Mouse (Mus musculus) ovary, adult 18-20 months (tissue): ENCODE results near the gene Arvcf.

Source experiments
- DNase-seq: peaks from one replicate; pipeline ENCODE4 v3.0.0; 2022; ENCODE audit warnings: low spot score, mixed read lengths

Gene Arvcf

DNA sequence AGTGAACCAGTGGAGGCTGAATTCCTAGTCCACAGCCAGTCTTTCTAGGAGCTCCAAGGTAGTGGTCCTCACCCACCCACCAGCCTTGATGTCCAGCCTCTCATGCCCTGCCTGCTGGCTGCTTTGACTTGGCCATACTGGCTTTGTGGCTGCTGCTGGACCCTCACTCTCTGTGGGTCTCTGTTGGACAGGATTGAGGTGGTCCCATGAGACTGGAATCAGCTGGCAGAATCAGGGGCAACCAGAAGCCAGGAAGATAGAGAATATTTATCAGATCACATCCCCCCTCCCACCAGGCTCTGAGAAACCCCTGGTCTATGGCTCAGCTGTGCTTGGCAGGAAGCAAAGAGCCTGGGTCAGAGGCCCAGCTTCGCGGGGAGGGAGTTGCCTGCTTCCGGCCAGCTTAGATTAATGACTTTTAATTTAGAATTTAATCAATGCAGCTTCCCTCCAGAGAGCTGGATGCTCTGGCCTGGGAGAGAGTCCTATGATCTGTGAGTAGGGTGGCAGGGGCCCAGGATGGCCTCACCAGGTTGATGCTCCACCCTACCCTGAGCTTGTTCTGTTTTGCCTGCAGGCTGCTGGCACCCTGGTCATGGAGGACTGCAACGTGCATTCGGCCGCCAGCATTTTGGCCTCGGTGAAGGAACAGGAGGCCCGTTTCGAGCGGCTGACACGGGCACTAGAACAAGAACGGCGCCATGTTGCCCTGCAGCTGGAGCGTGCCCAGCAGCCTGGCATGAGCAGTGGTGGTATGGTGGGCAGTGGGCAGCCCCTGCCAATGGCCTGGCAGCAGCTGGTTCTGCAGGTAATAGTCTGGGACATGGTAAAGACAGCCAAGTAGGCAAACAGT lies 40.8 kb downstream of the Arvcf start:
- DNase-seq: no peak

DNA sequence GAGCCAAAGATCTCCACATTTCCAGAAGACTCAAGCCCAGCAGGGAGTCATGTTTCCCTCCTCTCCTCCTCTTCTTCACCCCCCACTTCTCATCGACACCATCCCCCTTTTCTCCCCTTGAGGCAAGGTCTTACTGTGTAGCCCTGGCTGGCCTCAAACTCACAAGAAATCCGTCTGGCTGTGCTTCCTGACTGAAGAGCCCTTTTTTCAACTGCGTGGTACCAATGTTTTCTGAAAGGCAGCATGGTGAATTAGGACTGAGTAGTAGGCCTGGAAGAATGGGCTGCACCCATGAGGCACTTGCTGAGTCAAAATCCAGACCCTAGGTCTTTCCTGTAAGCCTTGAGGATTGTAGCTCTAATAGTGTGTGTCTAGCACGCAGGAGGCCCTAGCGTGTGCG lies 42.4 kb downstream of the Arvcf start:
- DNase-seq: no peak

DNA sequence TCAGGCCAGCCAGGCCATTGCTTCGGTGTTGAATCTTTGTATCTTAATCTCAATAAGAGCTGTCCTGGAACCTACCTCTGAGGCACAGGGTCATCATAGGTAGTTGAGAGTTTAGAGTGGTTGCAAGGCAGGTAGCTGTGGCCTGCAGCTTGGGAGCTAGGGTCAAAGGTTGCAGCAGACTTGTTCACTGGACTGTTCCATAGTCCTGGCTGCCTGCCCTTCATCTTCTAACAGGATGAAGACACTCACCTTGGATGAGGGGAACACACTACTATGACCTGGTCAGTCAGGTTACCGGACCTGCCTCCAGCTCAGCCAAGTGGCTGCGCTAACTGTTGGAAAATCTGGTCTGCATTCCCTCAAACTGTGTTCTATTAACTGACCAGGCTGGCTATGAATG lies 43.1 kb downstream of the Arvcf start:
- no peak for DNase-seq

DNA sequence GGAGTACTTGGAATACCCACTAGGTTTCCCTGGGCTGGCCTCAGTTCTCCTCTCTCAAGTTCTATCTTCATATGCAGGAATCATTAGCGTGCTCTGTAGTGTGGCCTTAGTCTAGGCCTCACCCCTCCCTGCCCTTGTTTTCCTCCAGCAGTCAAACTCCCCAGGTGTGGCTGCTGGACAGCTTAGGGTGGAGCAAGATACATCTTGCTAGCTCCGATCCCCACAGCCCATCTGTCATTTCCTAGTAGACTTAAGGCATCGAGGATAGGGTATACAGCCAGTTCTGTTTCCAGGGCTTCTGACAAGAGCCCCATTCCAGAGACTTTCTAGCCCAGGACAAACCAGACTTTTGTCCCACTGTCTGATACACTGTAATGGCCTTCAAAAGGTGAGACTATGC lies 43.7 kb downstream of the Arvcf start:
- no peak for DNase-seq

DNA sequence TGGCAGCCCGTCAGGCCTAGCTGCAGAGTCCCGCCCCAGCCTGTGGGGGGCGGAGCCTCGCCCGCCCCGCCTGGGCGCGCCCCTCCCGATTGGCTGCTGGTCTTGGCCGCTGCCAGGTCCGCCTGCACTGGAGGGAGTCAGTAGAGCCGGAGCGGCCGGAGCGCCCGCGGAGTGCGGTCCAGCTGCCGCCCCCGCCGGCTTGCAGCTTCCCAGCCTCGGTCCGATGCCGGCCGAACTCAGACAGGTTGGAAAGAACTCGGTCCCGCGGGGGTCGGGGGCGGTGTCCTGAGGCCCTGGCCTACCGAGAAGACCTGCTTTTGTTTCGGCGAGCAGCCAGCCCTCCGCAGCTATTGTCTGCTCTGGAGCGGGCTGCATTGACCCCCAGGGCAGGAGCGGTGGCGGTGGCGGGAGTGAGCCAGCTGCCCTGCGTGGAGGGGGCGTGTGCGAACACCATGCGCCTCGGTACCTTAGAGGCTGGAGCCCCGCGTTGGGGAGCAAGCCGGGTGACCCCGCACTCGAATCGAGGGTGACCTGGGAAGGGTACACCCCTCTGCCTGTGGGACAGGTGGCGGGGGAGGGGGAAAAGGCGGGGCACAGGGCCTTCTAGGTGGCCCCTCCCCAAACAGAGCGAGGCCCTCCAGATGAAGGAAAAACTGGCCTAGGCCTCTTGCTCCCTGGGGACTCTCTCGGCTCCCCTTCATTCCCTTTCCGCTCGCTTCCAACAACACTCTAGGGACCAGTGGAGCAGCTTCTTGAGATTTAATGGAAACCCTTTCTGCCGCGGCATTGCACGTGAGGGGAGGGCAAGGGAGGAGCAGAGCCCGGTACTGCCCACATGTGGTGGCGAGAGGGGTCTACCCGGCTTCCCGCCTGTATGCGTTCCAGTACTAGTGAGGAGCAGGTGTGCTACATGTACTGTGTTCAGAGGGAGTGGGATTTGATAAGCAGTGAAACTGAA lies 44.8 kb downstream of the Arvcf start:
- DNase-seq: peak; percentile 88

DNA sequence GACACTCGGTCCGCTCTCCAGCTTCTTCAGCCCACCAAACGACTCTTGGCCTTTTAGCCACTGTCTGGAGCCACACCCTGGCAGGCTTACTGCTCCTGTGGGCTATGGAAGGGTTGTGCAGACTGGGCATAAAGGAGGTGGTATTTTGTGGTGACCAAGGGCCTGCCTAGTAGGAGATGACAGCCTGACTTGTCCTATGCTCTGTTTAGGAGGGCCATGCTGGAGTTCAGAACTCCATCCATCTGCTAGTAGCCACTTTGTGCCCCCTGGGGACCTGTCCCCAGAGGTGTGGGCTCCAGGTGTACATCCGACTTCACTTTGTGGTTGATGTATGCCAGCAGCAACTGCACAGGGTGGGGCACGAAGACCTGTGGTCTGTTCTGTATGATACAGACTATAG lies 45.6 kb downstream of the Arvcf start:
- no peak for DNase-seq

DNA sequence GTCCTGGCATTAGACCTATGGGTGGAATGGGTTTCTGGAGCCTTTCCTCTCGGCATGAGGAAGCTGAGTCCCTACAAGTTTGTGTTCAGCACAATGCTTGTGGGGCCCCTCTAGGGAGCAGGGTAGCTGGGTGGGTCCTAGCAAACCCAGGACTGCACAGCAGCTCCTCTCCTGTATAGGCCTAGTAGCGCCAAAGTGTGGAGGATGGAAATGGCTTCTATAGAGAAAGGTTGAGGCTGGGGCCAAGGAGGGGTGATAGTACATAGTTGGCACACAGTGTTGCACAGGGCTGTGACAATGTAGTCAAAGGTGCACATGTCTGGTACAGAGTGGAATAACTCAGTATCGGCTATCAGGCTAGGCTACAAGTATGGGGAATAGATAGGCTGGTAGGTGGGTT lies 46.1 kb downstream of the Arvcf start:
- DNase-seq: no peak

DNA sequence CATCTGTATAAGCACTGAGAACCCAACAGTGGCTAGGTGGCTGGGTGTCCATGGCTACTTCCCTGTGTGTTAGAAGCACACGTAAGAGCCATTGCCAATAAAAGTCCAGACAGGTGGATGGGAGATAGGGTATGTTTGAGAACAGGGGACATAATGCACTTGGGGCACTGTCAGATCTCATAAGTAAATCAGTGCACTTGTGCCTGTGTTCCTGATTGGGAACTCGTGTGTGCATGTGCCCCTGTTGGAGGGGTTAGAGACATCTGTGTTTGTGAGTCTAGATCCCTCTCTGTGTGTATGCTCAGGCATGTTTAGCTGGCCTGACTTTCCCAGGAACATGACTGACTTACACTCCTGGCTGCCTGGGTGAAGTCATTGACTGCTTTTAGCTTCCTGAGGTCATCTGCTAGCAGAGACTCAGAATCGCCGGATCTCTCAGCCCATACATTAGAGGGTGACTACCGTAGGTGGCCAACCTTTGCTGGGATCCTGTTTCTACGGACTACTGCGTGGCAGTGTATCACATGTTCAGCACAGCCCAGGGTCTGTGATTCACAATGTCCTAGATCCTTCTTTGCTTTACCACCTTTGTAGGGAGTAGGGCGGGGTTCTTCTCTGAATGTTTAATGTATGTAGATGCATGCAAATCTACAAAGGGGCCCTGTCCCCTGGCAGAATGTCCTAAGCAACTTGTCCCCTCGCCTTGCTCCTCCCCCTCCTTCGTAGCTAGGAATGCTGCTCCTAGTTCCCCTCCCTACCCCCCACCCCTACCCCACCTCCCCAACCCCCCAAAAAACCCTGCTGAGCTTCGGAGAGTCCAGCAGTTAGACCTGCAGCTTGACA lies 47.0 kb downstream of the Arvcf start:
- DNase-seq: no peak

DNA sequence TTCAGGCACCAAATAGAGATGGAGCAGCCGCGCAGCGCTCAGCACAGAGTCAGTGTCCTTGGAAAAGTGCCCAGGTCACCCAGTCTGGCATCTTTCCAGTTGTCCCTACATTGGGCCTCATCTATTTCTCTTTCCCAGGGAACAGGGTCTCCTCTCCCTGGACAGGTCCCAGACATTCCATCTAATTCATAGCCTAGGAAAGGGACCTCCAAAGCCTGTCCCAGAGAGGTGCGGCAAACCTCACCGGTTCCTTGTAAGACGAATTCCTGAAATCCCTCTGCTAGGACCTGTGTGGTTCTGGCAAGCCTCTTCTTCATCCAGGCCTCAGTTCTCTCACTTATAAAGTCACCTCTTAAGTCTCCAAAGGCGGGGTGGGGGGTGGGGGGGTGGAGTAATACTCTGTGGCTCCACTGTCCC lies 47.6 kb downstream of the Arvcf start:
- no peak for DNase-seq

DNA sequence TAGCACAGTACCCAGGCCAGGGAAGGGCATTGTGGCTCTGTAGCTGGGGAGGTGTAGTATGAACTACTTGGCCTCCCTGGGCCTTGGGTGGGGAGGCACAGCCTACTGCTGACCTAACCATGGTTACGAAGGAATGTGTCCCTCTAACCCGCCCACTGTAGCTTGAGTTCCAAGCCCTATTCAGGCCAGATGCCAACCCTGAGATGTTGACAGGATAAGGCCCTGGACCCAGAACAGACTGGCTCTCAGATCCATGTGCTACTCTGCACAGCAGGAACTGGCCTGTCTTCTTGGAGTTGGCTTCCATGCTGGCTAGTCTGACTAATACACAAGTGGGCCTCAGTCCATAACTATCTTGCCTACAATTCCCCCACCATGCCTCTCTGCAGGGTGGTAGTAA lies 48.2 kb downstream of the Arvcf start:
- DNase-seq: peak; percentile 39

DNA sequence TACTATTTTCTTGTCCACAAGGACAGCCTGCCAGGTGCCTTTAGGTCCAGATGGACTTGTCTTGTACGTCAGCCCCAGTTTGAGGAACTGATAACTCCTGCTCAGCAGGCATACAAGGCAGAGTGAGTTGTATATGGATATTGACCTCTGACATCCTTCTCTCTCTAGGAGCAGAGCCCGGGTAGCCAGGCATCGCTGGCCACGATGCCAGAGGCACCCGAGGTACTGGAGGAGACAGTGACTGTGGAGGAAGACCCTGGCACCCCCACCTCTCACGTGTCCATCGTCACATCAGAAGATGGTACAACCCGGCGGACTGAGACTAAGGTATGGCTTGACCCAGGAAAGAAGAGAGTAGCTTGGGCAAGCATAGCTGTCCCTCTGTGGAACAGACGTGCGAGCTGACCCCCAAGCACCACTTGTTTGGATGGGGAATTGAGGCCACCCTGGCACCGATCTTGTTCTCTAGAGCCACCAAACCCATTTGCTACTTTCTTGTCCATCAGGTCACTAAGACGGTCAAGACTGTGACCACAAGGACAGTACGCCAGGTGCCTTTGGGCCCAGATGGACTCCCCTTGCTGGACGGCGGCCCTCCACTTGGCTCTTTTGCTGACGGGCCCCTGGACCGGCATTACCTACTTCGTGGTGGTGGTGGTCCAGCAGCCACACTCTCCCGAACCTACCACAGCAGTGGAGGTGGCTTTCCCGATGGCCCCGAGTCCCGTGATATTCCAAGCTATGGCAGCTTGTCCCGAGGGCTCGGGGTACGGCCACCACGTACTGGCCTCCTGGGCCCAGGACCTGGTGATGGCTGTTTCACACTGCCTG lies 49.0 kb downstream of the Arvcf start:
- no peak for DNase-seq

DNA sequence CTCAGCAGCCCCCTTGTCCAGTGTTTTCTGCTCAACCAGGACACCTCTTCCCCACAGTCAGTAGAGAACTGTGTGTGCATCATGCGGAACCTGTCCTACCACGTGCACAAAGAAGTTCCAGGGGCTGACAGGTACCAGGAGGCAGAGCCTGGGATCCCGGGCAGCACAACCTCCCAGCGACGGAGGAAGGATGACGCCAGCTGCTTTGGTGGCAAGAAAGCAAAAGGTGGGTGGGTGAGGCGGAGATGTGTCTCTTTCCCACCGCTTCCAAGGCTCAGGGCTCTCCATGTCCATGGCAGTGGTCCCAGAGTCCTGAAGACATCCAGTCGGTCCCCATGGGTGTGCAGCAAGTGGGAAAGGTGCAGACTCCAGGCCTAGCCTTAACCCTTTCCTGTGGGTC lies 52.0 kb downstream of the Arvcf start:
- no peak for DNase-seq

DNA sequence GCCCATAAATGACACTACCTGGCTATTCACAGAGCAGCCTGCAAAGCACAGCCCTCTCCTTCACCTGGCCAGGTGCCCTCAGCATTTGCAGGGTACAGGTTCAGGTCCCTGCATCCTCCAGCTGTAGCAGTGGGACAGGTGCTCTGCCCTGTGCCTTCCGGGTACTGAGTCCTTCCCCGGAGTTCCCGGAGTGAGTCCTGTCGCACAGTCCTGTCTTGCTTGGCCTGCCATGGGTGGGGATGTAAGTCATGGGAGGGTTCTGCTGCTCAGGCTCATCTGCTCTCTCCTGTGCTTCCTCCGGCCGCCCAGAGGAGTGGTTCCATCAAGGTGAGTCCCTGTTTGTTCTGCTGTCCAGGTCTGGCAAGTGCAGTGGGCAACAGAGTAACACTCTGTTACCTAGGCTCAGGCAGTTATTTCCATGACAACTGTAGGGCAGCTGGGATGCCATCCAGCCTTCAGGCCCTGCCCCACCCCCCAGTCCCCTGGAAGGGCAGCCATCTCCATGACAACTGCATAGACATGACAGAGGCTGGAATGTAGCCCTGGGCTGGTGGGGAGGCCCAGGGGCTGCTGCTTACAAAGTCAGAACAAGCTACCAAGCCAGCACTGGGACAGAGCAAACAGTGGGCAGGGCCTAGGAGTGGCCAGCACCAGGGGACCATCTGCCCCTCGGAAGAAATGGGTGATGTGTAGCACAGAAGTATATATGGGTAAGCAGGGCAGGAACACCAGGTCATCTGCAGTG lies 52.7 kb downstream of the Arvcf start:
- no peak for DNase-seq

DNA sequence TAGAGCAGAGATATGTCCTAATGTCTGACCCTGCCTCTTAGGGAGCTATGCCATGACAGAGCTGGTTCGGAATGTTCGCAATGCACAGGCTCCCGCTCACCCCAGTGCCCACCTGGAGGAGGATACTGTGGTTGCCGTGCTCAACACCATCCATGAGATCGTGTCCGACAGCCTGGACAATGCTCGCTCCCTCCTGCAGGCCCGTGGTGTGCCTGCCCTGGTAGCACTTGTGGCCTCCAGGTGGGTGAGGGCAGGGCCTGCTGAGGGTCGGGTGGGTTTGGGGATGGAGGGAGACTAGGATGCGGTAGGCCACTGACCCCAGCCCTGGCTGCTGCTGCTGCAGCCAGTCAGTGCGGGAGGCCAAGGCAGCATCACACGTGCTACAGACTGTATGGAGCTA lies 55.3 kb downstream of the Arvcf start:
- DNase-seq: no peak

DNA sequence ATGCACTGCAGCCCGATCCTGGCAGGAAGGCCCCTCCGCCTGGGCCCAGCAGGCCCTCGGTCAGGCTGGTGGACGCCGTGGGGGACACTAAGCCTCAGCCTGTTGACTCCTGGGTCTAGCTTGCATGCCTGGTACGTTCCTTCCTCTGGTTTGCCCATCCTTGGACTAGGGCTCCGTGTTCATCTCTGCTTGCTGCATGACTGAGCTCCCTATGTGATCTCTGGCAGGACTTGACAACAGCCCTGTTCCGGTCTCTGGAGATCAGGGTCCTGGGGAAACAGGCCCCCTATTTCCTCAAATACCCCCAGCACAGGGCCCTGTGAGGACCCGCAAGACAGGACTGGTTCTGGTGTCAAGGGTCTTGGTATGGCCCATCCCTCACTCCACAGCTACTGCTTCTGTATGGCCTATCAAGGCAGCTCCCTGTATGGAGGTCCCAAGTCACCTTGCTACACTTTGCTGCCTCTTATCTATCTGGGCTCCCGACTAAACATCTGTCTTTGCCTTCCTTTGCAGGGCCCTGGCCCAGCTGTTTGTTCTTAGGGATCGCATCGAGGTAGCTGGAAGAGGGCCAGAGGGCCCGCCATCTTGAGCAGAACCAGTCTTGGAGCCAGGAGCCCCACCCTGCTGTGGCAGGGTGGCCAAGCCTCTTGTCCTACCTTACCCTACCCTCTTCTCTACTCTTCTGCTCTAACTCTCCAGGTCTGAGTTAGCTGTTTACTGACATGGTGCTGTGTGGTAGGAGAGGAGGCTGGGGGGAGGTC lies 57.3 kb downstream of the Arvcf start:
- DNase-seq: no peak

DNA sequence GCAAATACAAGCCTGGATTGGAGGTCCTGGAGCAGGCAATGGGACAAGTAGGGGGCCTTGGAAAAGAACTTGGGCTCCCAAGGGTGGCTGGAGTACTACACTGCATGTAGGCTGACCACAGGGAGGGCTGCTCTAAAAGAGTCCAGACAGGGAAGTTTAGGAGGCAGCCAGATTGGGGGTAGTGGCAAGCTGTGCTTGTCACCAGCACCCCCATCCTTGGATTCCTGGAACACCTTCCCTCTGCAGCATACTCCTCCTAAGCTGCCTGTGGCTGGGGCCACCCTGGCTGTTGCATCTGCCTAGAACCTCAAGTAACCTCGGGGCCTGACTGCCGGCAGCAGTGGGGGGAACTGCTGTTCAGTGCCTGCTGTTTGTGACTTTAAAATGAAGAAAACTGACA lies 57.9 kb downstream of the Arvcf start:
- DNase-seq: no peak

DNA sequence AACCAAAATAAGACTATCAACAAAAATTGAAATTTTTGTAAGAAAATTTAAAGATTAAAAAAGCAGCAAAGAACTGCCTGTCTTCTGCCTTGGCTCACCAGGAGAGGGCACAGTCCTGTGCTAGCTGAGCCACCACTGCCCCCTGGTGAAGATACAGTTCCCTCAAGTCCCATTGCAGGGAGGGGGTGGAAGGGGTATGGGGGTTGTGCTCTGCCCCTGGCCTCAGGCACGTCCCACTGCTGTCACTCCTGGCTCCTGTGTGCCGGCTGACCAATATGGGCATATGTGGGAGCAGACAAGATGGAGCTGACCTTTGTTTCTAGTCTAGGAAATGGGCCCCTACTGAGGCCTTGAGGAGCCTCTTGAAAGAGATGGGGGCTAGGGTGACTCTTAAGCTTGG lies 58.3 kb downstream of the Arvcf start:
- no peak for DNase-seq

DNA sequence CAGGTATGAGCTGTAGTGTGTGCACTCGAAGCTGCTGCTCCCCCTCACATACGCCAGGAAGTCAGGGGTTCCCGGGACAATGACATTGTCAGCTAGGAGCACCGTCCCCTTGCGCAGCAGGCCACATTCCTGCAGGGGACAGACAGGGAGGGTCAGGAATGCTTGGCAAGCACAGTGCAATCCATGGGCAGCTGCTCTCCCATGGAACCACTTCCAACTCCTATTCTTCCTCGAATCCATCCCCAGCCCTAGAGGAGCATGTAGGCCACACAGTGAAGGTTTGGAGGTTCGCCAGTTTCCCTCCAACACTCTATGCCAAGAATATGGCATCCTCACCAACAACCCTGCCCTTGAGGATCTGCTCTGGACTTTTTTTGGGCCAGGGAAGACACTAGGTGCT lies 59.9 kb downstream of the Arvcf start:
- DNase-seq: no peak

DNA sequence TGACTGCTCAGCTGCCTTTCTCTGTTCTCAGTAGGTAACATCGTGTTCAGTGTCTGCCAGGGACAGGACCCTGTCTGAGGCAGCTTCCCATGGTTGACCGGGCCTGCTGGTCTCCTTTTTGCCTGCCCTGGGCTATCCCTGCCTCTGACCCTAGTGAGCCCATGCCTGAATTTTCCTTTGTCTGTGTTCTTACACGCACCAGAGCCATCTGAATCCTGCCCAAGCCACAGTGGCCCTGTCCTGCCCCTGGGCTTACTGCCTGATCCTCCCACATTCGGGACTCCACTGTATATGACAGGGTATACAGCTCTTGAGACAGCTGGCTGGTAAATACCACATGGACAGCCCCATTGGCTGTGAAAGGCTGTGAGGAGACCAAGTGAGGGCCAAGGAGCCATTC lies 61.8 kb downstream of the Arvcf start:
- no peak for DNase-seq

DNA sequence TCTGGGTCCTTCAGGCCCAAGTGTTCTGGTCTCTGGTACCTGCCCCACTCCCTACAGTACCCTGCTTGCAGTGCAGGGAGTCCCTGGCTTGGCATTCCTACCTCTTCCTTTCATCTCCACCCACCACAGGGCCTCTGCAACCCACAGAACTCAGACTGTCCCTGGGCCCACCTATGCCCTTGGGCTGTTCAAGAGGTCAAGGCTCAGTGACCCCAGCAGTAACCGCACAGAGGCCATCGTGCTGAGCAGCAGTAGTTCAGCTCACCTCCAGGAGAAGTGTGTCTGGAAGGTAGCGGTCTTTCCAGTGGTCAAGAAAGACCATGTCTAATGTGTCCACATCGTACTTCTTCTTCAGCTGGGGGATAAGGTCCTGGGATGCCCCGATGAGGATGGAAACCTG lies 62.4 kb downstream of the Arvcf start:
- no peak for DNase-seq
